Mouse (Mus musculus): ENCODE data around the gene Fam234b.

GRCm38 (mm10) chr6:135166262-135166661 lies 31.5 kb upstream of the Fam234b start:
- TF ChIP-seq CTCF (IDR thresholded peaks at IDR 0.05) (no peak), EP300 (IDR thresholded peaks at IDR 0.05) (no peak)

Data from lung, postnatal 0 days (tissue).